Mouse (Mus musculus): ENCODE data around the gene Dkk2. TPM values are rescaled to one million over a fixed set of nuclear protein-coding genes. Genes with fewer than 3 reads are reported as not detected.

Dkk2 gene
- polyA plus RNA-seq, 1 experiment from 2014 or later: 0.75 TPM

DNA sequence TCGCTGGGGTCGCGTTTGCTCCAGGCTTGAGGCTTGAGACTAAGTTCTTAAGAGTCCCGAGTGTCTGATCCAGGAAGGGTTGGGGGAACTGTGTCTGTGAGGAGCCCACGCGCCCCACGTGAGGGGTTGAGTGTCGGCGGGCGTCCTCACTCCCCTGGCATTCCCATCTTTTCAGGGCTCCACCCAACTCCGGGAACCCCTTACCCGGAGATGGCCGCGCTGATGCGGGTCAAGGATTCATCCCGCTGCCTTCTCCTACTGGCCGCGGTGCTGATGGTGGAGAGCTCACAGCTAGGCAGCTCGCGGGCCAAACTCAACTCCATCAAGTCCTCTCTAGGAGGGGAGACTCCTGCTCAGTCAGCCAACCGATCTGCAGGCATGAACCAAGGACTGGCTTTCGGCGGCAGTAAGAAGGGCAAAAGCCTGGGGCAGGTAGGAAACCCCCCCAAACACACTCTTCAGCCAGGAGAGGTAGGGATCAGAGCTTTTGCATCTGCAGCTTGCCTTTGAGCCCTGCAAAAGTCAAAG is 795 bp downstream of the Dkk2 start:
- Histone ChIP-seq H3K4me3 (peak overlapping the region; percentile 36), H3K4me2 (peak overlapping the region; percentile 58), H3K27ac (no peak overlapping the region), H3K27me3 (replicated peaks) (peaks cover 37% of the 10 kb centered on the region), H3K9ac (no peak overlapping the region), H3K4me1 (no peaks in the 10 kb centered on the region), H3K36me3 (no peaks in the 10 kb centered on the region), H3K9me3 (replicated peaks) (no peaks in the 10 kb centered on the region)
- ATAC-seq: no peak
- WGBS (ENCODE audit: insufficient replicate concordance): 1% methylated on average over 23 of the region's 23 CpGs

DNA sequence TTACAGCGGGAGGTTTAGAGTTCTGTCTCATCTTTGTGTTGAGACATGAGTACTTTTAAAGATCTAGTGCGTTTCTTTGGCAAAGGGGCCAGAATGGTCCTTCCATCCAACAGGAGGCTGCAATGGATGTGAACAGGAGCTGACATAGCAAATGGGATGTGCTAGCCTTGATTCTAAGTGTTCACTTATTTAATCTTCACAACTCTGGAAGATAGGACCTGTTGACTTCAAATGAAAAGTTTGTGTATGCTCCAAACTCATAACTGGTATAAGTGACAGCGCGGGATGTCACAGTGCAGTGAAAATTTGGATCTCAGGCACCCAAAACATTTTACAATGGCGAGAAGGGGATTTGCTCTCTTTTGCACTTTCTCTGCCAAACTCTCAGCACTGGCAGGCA is 1.4 kb downstream of the Dkk2 start:
- Histone ChIP-seq H3K9ac (no peak overlapping the region), H3K27ac (no peak overlapping the region), H3K4me2 (peak overlapping the region; percentile 58; the same call in 1 of the 2 replicates), H3K36me3 (no peaks in the 10 kb centered on the region), H3K9me3 (replicated peaks) (no peaks in the 10 kb centered on the region), H3K4me1 (no peaks in the 10 kb centered on the region), H3K27me3 (replicated peaks) (peaks cover 37% of the 10 kb centered on the region), H3K4me3 (no peak overlapping the region; the same call in 1 of the 2 replicates)
- no peak for ATAC-seq
- WGBS (ENCODE audit: insufficient replicate concordance): 20% methylated on average over 5 of the region's 5 CpGs

DNA sequence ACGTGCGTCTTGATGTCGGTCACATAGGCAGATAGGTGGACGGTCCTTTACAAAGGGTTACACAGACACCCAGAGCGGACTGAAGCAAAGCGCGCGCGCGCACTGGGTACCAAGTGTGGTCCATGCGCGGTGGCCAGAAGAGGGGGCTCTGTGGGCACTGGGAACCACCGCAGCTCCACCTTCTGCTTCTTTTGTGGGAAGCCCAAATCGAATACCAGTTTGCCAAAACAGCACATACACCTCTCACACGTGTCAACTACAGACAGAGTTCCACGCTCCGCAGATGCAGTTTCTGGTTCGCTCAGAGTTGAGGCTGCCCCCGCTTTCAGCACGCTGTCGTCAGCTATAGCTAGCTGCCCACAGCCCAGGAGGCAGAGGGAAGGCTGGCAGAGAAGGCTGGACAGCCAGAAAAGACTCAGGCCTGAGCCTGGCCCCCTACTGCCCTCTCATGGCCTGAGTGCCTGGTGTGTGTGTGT is 2.0 kb downstream of the Dkk2 start:
- ATAC-seq: 0 out of 2 replicates have a peak, but pooled peaks have one; percentile 24
- Histone ChIP-seq H3K27me3 (replicated peaks) (peaks cover 37% of the 10 kb centered on the region), H3K4me1 (no peaks in the 10 kb centered on the region), H3K27ac (no peak overlapping the region), H3K36me3 (no peaks in the 10 kb centered on the region), H3K9ac (no peak overlapping the region), H3K4me2 (peak overlapping the region; percentile 51), H3K9me3 (replicated peaks) (no peaks in the 10 kb centered on the region), H3K4me3 (peak overlapping the region; percentile 31)
- 3% methylated on average over 21 of the region's 21 CpGs for WGBS (ENCODE audit: insufficient replicate concordance)

DNA sequence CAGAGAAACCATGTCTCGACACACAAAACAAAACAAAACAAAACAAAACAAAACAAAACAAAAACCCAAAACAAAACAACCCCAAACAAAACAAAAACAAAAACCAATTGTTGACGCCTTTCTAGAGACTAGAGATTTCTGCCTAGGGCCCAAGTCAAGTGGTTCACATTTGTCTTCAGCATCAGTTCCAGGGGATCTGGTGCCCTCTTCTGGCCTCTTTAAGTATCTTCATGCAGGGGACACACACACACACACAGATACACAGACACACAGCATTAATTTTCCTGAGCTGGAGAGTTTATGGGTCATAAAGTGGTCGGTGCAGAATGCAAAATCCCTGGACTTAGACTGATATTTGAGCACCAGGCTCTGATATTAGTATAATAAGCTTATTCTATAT is 7.9 kb downstream of the Dkk2 start:
- H3K4me2 ChIP-seq: no peak overlapping the region
- no peaks in the 10 kb centered on the region for H3K4me1 ChIP-seq
- H3K9ac ChIP-seq: no peak overlapping the region
- no peaks in the 10 kb centered on the region for H3K9me3 ChIP-seq (replicated peaks)
- no peaks in the 10 kb centered on the region for H3K36me3 ChIP-seq
- H3K27me3 ChIP-seq (replicated peaks): no peaks in the 10 kb centered on the region
- no peak for ATAC-seq
- WGBS (ENCODE audit: insufficient replicate concordance): 67% methylated on average over 3 of the region's 3 CpGs
- no peak overlapping the region for H3K27ac ChIP-seq
- no peak overlapping the region for H3K4me3 ChIP-seq

DNA sequence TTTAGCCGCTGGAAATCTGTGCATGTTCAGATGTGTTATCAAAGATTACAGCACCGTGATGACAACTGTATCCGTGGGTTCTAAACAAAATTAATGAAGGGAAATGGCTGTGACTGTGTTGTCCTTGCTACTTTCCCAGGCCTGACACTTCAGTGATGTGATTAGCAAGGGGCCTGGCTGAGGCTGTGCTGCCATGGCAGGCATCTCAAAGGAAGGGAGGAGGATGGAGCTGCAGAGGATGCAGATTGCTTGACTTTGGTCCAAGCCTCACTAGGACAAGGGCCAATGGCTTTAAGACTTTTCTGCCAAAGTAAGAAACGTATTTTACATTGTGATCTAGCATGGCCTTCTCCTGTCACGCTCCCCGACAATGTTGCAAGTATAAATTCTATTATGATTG is 11.2 kb downstream of the Dkk2 start:
- WGBS (ENCODE audit: insufficient replicate concordance): 57% methylated on average over 6 of the region's 6 CpGs
- Histone ChIP-seq H3K36me3 (no peaks in the 10 kb centered on the region), H3K4me1 (no peaks in the 10 kb centered on the region), H3K9me3 (replicated peaks) (no peaks in the 10 kb centered on the region), H3K27me3 (replicated peaks) (no peaks in the 10 kb centered on the region), H3K9ac (no peak overlapping the region), H3K4me3 (no peak overlapping the region), H3K27ac (no peak overlapping the region), H3K4me2 (no peak overlapping the region)
- ATAC-seq: no peak

DNA sequence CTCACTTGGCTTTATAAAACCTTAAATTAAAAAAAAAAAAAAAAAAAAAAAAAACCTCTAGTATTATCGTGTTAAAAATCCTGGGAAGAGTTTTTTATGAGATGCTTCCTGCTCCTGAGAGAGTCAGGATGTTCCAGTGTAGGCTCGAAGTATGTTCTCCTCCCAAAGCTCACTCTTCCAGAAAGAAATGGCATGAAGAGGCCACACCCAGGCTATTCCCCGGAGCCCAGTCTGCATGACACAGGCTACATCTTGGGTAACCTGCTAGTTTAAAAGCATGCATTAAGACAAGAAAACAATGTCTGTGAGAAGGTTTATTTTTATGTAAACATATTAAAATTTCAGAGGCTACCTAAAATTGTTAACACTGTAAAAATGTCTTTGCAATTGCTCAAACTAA is 15.7 kb downstream of the Dkk2 start:
- Histone ChIP-seq H3K9ac (no peak overlapping the region), H3K9me3 (replicated peaks) (no peaks in the 10 kb centered on the region), H3K4me3 (no peak overlapping the region), H3K27me3 (replicated peaks) (no peaks in the 10 kb centered on the region), H3K36me3 (no peaks in the 10 kb centered on the region), H3K4me2 (no peak overlapping the region), H3K4me1 (no peaks in the 10 kb centered on the region), H3K27ac (no peak overlapping the region)
- no peak for ATAC-seq
- WGBS (ENCODE audit: insufficient replicate concordance): 54% methylated on average over 3 of the region's 3 CpGs

DNA sequence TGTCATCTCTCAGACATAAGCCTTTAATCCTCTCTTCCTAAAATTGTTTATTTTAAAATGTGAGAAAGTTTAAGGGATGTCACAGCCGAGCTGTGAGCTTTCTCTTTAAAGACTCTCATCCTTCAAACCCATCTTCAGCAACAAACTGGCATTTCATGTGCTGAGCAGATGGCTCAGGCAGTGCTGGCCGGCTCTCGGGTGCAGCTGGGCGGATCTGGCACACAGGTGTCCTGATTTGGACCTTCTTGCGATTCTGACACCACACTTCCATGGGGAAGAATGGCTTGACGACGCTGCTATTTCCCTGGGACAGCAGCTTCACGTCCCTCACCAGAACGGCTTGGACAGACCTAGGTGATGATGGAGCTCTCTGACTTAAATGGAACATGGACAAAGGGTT is 17.9 kb downstream of the Dkk2 start:
- Histone ChIP-seq H3K4me1 (no peaks in the 10 kb centered on the region), H3K4me3 (no peak overlapping the region), H3K4me2 (no peak overlapping the region), H3K9me3 (replicated peaks) (no peaks in the 10 kb centered on the region), H3K27ac (no peak overlapping the region), H3K27me3 (replicated peaks) (no peaks in the 10 kb centered on the region), H3K36me3 (no peaks in the 10 kb centered on the region), H3K9ac (no peak overlapping the region)
- ATAC-seq: no peak
- 51% methylated on average over 9 of the region's 9 CpGs for WGBS (ENCODE audit: insufficient replicate concordance)

DNA sequence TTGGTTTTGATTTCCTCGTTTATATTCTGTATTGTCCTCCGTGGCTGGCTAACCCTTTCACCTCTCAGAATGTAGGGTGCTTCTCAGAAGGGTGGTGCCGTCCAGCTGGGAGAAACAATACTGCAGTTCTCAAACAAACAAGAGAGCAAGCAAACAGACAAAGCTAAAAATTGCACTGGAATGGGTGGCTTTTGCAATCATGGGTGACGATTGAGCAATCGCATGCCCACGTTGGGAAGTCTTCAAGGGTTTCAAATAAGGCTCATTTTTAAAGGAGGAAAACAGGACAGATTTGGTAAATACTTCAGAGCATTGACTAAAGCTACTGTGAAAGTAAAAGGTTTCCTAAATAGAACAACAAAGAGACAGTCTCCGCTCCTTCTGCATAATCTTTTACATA is 18.4 kb downstream of the Dkk2 start:
- no peak overlapping the region for H3K4me2 ChIP-seq
- ATAC-seq: no peak
- 50% methylated on average over 7 of the region's 7 CpGs for WGBS (ENCODE audit: insufficient replicate concordance)

DNA sequence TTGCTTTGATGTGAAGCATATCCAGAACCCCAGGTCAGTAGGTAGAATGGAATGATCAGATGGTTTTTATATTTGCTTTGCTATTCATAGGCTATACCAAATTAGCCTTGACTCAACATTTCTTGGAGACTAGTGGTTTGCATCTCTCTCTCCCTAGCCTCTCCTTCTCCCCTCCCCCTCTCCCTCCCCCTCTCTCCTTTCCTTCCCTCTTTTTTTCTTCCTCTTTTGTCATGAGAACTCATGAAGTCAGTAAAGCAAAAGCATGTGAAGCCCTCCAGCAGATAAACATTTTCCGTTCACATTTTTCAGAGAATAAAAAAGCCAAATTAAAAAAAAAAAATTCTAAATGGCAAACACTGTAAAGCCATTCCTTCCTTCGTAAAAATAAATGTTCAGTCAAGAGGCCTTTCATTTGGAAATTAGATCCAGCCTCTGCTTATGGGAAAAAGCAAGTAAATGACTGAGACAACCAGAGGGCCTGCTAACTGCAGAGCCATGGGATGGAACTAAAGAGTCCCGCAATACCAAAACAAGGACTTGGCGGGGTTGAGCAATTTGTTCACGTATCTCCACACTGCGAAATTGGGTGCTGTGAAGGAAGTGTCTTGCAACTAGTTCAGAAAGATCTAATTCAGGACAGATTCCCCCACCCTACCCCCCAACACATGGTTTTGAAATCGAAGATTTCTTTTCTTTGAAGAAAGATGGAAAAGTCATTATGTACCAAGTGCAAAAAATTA is 30.9 kb downstream of the Dkk2 start:
- Histone ChIP-seq H3K9me3 (replicated peaks) (no peaks in the 10 kb centered on the region), H3K4me3 (no peak overlapping the region), H3K4me1 (no peaks in the 10 kb centered on the region), H3K4me2 (no peak overlapping the region), H3K27ac (no peak overlapping the region), H3K9ac (no peak overlapping the region), H3K27me3 (replicated peaks) (no peaks in the 10 kb centered on the region), H3K36me3 (no peaks in the 10 kb centered on the region)
- ATAC-seq: no peak
- 52% methylated on average over 7 of the region's 7 CpGs for WGBS (ENCODE audit: insufficient replicate concordance)

More for the DNA sequence above, 18.4 kb downstream of the Dkk2 start:
- Histone ChIP-seq H3K9ac (no peak overlapping the region), H3K9me3 (replicated peaks) (no peaks in the 10 kb centered on the region), H3K27ac (no peak overlapping the region), H3K27me3 (replicated peaks) (no peaks in the 10 kb centered on the region), H3K36me3 (no peaks in the 10 kb centered on the region), H3K4me3 (no peak overlapping the region), H3K4me1 (no peaks in the 10 kb centered on the region)

DNA sequence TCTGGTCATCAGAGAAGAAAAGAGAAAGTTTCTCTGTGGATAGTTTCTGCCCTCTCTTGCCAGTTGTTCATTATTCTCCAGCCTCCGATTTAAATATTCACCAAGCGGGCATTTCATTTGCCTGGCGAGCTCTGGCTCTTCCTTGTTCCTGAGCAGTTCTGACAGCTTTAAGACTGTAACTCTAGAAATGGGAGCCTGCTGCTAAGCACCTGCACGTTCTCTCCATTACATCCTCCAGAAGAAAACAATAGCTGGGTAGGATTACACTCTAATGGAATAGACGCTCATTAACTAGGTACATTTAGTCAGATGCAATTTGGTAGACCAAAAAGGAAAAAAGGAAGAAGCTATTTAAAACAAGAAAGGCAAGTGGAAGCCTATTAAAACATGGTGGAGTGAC is 36.3 kb downstream of the Dkk2 start:
- WGBS (ENCODE audit: insufficient replicate concordance): 58% methylated on average over 5 of the region's 5 CpGs
- Histone ChIP-seq H3K4me2 (no peak overlapping the region), H3K4me1 (no peaks in the 10 kb centered on the region), H3K36me3 (no peaks in the 10 kb centered on the region), H3K9me3 (replicated peaks) (no peaks in the 10 kb centered on the region), H3K27ac (no peak overlapping the region), H3K4me3 (no peak overlapping the region), H3K9ac (no peak overlapping the region), H3K27me3 (replicated peaks) (no peaks in the 10 kb centered on the region)
- no peak for ATAC-seq

DNA sequence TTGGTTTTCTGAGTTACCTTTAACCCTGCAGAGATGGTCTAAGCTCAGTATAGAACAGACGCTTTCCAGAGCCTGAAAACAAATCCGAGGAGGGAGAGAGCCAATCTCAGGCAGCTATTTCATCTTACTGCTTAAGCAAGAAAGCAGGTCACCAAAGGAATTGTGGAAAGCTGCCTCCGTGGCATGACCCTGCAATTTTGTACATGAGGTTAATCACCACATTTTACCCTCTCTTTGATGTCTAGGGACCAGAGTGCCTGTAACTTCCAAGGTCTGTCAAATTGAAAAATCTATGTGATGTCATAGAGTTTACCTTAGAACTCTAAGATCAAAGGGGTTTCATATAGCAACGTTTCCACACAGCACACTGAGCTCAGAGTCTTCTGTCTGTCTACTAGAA is 37.5 kb downstream of the Dkk2 start:
- Histone ChIP-seq H3K9ac (no peak overlapping the region), H3K4me3 (no peak overlapping the region), H3K36me3 (no peaks in the 10 kb centered on the region), H3K27ac (no peak overlapping the region), H3K9me3 (replicated peaks) (no peaks in the 10 kb centered on the region), H3K27me3 (replicated peaks) (no peaks in the 10 kb centered on the region), H3K4me1 (no peaks in the 10 kb centered on the region), H3K4me2 (no peak overlapping the region)
- 36% methylated on average over 4 of the region's 4 CpGs for WGBS (ENCODE audit: insufficient replicate concordance)
- ATAC-seq: no peak

DNA sequence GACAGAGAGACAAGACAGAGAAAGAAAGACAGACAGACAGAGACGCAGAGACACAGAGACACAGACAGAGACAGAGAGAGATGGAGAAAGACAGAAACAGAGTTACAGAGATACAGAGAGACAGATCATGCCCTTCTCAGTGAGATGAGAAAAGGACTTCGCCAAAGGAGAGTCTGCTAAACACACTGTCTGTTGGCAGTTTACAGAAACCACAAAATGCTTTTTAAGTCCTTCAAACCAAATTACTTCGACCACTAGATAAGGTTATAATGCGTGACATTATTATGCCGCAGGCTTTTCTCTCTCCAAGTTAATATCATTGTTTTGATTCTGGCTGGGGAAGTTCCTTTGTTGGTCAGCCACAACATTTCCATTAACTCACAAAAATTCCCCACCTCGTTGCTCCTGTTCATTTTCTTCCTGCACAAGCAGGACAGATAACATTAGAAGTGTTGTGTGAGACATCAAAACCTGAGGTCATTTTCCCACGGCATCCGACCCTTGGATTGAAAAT is 40.2 kb downstream of the Dkk2 start:
- no peaks in the 10 kb centered on the region for H3K36me3 ChIP-seq
- no peaks in the 10 kb centered on the region for H3K27me3 ChIP-seq (replicated peaks)
- no peak overlapping the region for H3K4me2 ChIP-seq
- H3K9me3 ChIP-seq (replicated peaks): no peaks in the 10 kb centered on the region
- 66% methylated on average over 8 of the region's 8 CpGs for WGBS (ENCODE audit: insufficient replicate concordance)
- no peak overlapping the region for H3K27ac ChIP-seq
- no peak for ATAC-seq
- no peak overlapping the region for H3K4me3 ChIP-seq
- no peaks in the 10 kb centered on the region for H3K4me1 ChIP-seq
- no peak overlapping the region for H3K9ac ChIP-seq

All from liver, embryonic 12.5 days (tissue).